Mouse (Mus musculus): ENCODE measurements around the gene Eprs. TPM values are rescaled to one million over a fixed set of nuclear protein-coding genes. Genes with fewer than 3 reads are reported as not detected.
A peak's percentile ranks its signal among the peaks of the same experiment; 100 is the strongest.

Eprs gene
- polyA plus RNA-seq, 1 experiment from 2014 or later, result 55.4 TPM

DNA sequence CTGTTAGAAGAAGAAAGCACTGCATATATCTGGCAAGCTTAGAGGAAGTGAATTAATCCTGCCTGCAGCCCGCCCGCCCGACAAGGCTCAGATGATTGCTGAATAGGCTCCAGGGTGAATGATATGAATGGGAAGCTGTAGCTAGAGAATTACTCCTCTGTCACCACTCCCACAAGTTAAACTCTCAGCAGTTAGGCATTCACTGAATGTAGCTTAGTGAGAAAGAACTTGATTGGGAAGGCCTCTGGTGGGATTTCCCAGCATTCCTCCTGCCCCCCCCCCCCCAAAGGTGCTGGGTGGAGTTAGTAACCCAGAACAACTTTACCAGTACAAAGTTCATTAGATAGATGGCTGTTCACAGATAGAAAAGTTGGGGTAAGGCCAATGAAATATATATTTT is 26.3 kb upstream of the Eprs start:
- H3K27me3 ChIP-seq (ENCODE audit: insufficient read depth, low read length), result no peaks in the 10 kb centered on the region
- H3K9me3 ChIP-seq (ENCODE audit: low read length), result no peaks in the 10 kb centered on the region
- DNase-seq (no peak), ATAC-seq (no peak)
- H3K4me3 ChIP-seq (ENCODE audit: low read depth, low read length), result no peak overlapping the region
- TF ChIP-seq CTCF (IDR thresholded peaks at IDR 0.05; ENCODE audit: low read depth) (no peak), EP300 (IDR thresholded peaks at IDR 0.05; ENCODE audit: low read depth) (no peak)
- H3K4me1 ChIP-seq (ENCODE audit: insufficient read depth), result peaks cover 13% of the 10 kb centered on the region
- H3K27ac ChIP-seq (ENCODE audit: low read depth), result no peak overlapping the region
- peaks cover 6% of the 10 kb centered on the region; the same call in 1 of the 2 replicates for H3K36me3 ChIP-seq (replicated peaks; ENCODE audit: insufficient read depth, low read length)
- 56% methylated on average over 3 of the region's 3 CpGs for WGBS (ENCODE audit: insufficient replicate concordance)
- H3K4me2 ChIP-seq (ENCODE audit: low read depth, low read length), result no peak overlapping the region
- H3K9ac ChIP-seq (replicated peaks), result no peak overlapping the region

DNA sequence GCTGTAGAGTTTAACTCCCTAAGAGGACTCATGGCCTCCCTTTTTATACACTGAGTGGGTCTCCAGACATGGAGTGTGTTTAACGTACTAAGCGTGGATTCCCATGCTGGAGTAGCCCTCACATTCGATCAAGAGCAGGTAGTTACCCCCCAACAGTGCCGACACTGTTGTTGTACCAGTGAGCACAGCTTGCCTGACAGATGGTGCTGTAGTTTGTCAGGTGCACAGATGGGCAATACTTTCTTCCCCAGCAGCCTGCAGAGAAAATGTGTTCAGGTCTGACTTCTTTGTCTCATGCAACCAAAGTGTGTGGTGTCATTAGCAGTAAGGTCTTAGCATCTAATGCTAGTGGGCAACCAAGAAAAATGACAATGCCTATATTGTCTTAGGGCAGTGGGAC is 20.4 kb upstream of the Eprs start:
- Histone ChIP-seq H3K27ac (ENCODE audit: low read depth) (no peak overlapping the region), H3K4me3 (ENCODE audit: low read depth, low read length) (no peak overlapping the region), H3K4me1 (ENCODE audit: insufficient read depth) (no peaks in the 10 kb centered on the region), H3K9me3 (ENCODE audit: low read length) (no peaks in the 10 kb centered on the region), H3K27me3 (ENCODE audit: insufficient read depth, low read length) (no peaks in the 10 kb centered on the region), H3K4me2 (ENCODE audit: low read depth, low read length) (no peak overlapping the region), H3K9ac (replicated peaks) (no peak overlapping the region), H3K36me3 (replicated peaks; ENCODE audit: insufficient read depth, low read length) (peaks cover 25% of the 10 kb centered on the region)
- 86% methylated on average over 4 of the region's 4 CpGs for WGBS (ENCODE audit: insufficient replicate concordance)
- TF ChIP-seq CTCF (IDR thresholded peaks at IDR 0.05; ENCODE audit: low read depth) (no peak), EP300 (IDR thresholded peaks at IDR 0.05; ENCODE audit: low read depth) (no peak)
- no peak for DNase-seq
- ATAC-seq, result no peak

- no peak for TF ChIP-seq EP300 (IDR thresholded peaks at IDR 0.05; ENCODE audit: low read depth)
- peak; percentile 53 for TF ChIP-seq CTCF (IDR thresholded peaks at IDR 0.05; ENCODE audit: low read depth)
- H3K4me1 ChIP-seq (ENCODE audit: insufficient read depth), result no peaks in the 10 kb centered on the region
- 81% methylated on average over 8 of the region's 8 CpGs for WGBS (ENCODE audit: insufficient replicate concordance)
These were observed 19.4 kb upstream of the Eprs start for GRCm38 (mm10) chr1:185343422-185343821.

GRCm38 (mm10) chr1:185346188-185346587 is 16.7 kb upstream of the Eprs start:
- H3K4me1 ChIP-seq (ENCODE audit: insufficient read depth), result no peaks in the 10 kb centered on the region
- H3K27ac ChIP-seq (ENCODE audit: low read depth), result no peak overlapping the region
- ATAC-seq (no peak), DNase-seq (no peak)
- no peak overlapping the region for H3K9ac ChIP-seq (replicated peaks)
- H3K4me3 ChIP-seq (ENCODE audit: low read depth, low read length), result no peak overlapping the region
- peaks cover 25% of the 10 kb centered on the region for H3K36me3 ChIP-seq (replicated peaks; ENCODE audit: insufficient read depth, low read length)
- no peak overlapping the region for H3K4me2 ChIP-seq (ENCODE audit: low read depth, low read length)
- 68% methylated on average over 10 of the region's 10 CpGs for WGBS (ENCODE audit: insufficient replicate concordance)
- no peaks in the 10 kb centered on the region for H3K27me3 ChIP-seq (ENCODE audit: insufficient read depth, low read length)
- TF ChIP-seq EP300 (IDR thresholded peaks at IDR 0.05; ENCODE audit: low read depth), result no peak
- TF ChIP-seq CTCF (IDR thresholded peaks at IDR 0.05; ENCODE audit: low read depth), result peak; percentile 42
- H3K9me3 ChIP-seq (ENCODE audit: low read length), result no peaks in the 10 kb centered on the region

More at GRCm38 (mm10) chr1:185343422-185343821, 19.4 kb upstream of the Eprs start:
- no peak for DNase-seq
- Histone ChIP-seq H3K36me3 (replicated peaks; ENCODE audit: insufficient read depth, low read length) (peaks cover 25% of the 10 kb centered on the region), H3K4me3 (ENCODE audit: low read depth, low read length) (no peak overlapping the region), H3K9ac (replicated peaks) (no peak overlapping the region), H3K4me2 (ENCODE audit: low read depth, low read length) (no peak overlapping the region), H3K27ac (ENCODE audit: low read depth) (no peak overlapping the region), H3K27me3 (ENCODE audit: insufficient read depth, low read length) (no peaks in the 10 kb centered on the region), H3K9me3 (ENCODE audit: low read length) (no peaks in the 10 kb centered on the region)
- ATAC-seq, result no peak

DNA sequence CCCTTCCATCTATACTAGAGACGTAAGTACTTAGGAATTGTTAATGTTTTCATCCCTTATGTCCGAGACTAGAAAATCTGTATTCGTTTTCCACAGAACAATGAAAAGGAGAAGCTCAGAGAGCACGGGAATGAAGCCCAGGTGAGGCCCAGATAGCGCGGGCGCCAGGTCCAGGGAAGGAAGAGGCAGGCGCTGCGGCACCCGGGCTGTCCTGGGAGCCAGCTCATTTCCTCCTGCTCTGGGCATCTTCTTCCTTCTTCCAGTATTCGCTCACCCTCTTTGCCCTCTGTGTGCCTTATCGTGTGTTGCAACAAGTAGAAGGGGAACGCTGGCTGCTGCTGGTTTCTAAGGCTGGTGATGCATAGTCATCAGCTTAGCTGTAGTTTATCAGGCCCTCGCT is 13.1 kb upstream of the Eprs start:
- no peak for ATAC-seq
- no peak overlapping the region for H3K4me3 ChIP-seq (ENCODE audit: low read depth, low read length)
- TF ChIP-seq EP300 (IDR thresholded peaks at IDR 0.05; ENCODE audit: low read depth) (no peak), CTCF (IDR thresholded peaks at IDR 0.05; ENCODE audit: low read depth) (no peak)
- H3K27me3 ChIP-seq (ENCODE audit: insufficient read depth, low read length), result no peaks in the 10 kb centered on the region
- no peak overlapping the region for H3K9ac ChIP-seq (replicated peaks)
- H3K4me2 ChIP-seq (ENCODE audit: low read depth, low read length), result no peak overlapping the region
- WGBS (ENCODE audit: insufficient replicate concordance), result 78% methylated on average over 14 of the region's 14 CpGs
- no peaks in the 10 kb centered on the region for H3K4me1 ChIP-seq (ENCODE audit: insufficient read depth)
- H3K36me3 ChIP-seq (replicated peaks; ENCODE audit: insufficient read depth, low read length), result peaks cover 21% of the 10 kb centered on the region; the same call in 1 of the 2 replicates
- no peak for DNase-seq
- no peaks in the 10 kb centered on the region for H3K9me3 ChIP-seq (ENCODE audit: low read length)
- no peak overlapping the region for H3K27ac ChIP-seq (ENCODE audit: low read depth)

DNA sequence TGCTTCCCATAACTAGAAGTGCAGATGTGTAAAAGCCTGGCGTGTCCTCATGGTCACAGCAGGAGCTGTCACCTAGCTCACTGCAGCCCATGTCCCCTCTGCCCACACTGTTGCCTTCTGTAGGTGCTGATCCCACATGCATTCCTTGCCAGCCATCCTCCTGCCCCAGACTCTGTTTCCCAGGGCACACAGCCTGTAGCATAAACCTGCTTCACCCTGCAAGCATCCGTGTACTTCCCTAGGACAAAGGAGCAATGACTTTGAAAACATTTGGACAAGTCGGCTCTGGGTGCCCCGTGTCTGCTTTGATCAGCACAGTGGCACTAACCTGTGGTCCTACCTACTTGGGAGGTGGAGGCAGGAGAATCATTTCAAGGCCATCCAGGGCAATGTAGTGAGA is 12.2 kb upstream of the Eprs start:
- ATAC-seq (no peak), DNase-seq (no peak)
- H3K36me3 ChIP-seq (replicated peaks; ENCODE audit: insufficient read depth, low read length), result peaks cover 14% of the 10 kb centered on the region; the same call in 1 of the 2 replicates
- H3K27ac ChIP-seq (ENCODE audit: low read depth), result no peak overlapping the region
- no peak for TF ChIP-seq EP300 (IDR thresholded peaks at IDR 0.05; ENCODE audit: low read depth)
- no peak for TF ChIP-seq CTCF (IDR thresholded peaks at IDR 0.05; ENCODE audit: low read depth)
- H3K9me3 ChIP-seq (ENCODE audit: low read length), result no peaks in the 10 kb centered on the region
- no peak overlapping the region for H3K4me2 ChIP-seq (ENCODE audit: low read depth, low read length)
- H3K4me3 ChIP-seq (ENCODE audit: low read depth, low read length), result no peak overlapping the region
- H3K9ac ChIP-seq (replicated peaks), result no peak overlapping the region
- no peaks in the 10 kb centered on the region for H3K27me3 ChIP-seq (ENCODE audit: insufficient read depth, low read length)
- no peaks in the 10 kb centered on the region for H3K4me1 ChIP-seq (ENCODE audit: insufficient read depth)
- 85% methylated on average over 4 of the region's 4 CpGs for WGBS (ENCODE audit: insufficient replicate concordance)

- no peaks in the 10 kb centered on the region for H3K27me3 ChIP-seq (ENCODE audit: insufficient read depth, low read length)
- ATAC-seq, result no peak
- WGBS (ENCODE audit: insufficient replicate concordance), result 75% methylated on average over 12 of the region's 12 CpGs
- H3K4me3 ChIP-seq (ENCODE audit: low read depth, low read length), result no peak overlapping the region
- no peak overlapping the region for H3K27ac ChIP-seq (ENCODE audit: low read depth)
- TF ChIP-seq CTCF (IDR thresholded peaks at IDR 0.05; ENCODE audit: low read depth) (no peak), EP300 (IDR thresholded peaks at IDR 0.05; ENCODE audit: low read depth) (no peak)
- no peak for DNase-seq
- peaks cover 16% of the 10 kb centered on the region for H3K36me3 ChIP-seq (replicated peaks; ENCODE audit: insufficient read depth, low read length)
- no peak overlapping the region for H3K9ac ChIP-seq (replicated peaks)
- no peaks in the 10 kb centered on the region for H3K9me3 ChIP-seq (ENCODE audit: low read length)
- no peak overlapping the region for H3K4me2 ChIP-seq (ENCODE audit: low read depth, low read length)
- H3K4me1 ChIP-seq (ENCODE audit: insufficient read depth), result no peaks in the 10 kb centered on the region
These were observed 10.7 kb upstream of the Eprs start for GRCm38 (mm10) chr1:185352151-185352550.

Measured in liver, postnatal 0 days (tissue).